Mouse (Mus musculus) heart, postnatal 0 days (tissue): ENCODE results near the gene Podxl.

Experiments used
- CTCF ChIP-seq: IDR thresholded peaks from 2 replicates; pipeline ENCODE4 v1.5.1; 2016; ENCODE audit warnings: antibody characterized with exemption, control low read depth, low read depth
- EP300 ChIP-seq: IDR thresholded peaks from 2 replicates; pipeline ENCODE4 v1.6.1; 2016; ENCODE audit warnings: antibody characterized with exemption, low read depth

DNA sequence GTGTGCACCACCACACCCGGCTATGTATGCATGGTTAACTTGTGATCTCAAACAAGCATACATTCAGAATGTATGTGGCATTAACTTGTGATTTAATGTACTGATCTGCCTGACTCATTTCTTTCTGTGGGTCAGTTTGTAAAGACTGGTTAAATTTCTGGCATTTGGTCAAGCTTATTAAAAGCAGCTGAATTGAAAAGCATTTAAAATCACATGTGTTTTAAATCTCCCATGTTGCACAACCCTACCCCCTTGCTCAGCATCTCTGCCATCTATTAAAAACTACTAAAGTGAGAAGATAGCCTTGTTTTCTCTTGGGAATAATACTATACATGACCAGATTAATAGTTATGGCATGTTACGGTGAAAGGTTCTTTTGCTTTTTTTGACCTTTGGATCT is 77.2 kb downstream of the Podxl start:
- no peak for TF ChIP-seq EP300
- TF ChIP-seq CTCF, result no peak
